Mouse (Mus musculus): ENCODE results near the gene Chrna7.

GRCm38 (mm10) chr7:63225066-63225780 is 12.9 kb upstream of the Chrna7 start:
- no peak for TF ChIP-seq POLR2A (IDR thresholded peaks at IDR 0.05; ENCODE audit: low read depth, low read length)
- TF ChIP-seq HCFC1 (IDR thresholded peaks at IDR 0.05; ENCODE audit: low read depth, low read length) = no peak
- no peak for TF ChIP-seq EP300 (IDR thresholded peaks at IDR 0.05; ENCODE audit: low read length)
- no peak for TF ChIP-seq TCF12 (IDR thresholded peaks at IDR 0.05; ENCODE audit: low read depth, low read length)
- no peak for TF ChIP-seq JUND (conservative IDR thresholded peaks at IDR 0.05; ENCODE audit: low read depth, low read length)
- TF ChIP-seq E2F4 (IDR thresholded peaks at IDR 0.05; ENCODE audit: insufficient replicate concordance, low read depth, low read length) = no peak
- no peak for TF ChIP-seq CTCF (conservative IDR thresholded peaks at IDR 0.05 in 1 of 2, IDR thresholded peaks at IDR 0.05 in 1 of 2; ENCODE audit: low read depth in 2 of 2, low read length in 2 of 2)
- TF ChIP-seq TBP (conservative IDR thresholded peaks at IDR 0.05; ENCODE audit: low read depth, low read length) = no peak
